Mouse (Mus musculus) layer of hippocampus, adult 8-10 months (tissue): Measurements from ENCODE around the gene Suco. TPM values are rescaled to one million over a fixed set of nuclear protein-coding genes. Genes with fewer than 3 reads are reported as not detected.

Experiments
- DNase-seq, 2 experiments: peaks; one replicate each; pipeline ENCODE4 v3.0.0; 2022; ENCODE audit warnings: low spot score in 2 of 2
- total RNA-seq, 4 experiments: library from RNA; stranded (reverse); gene quantifications; 2 replicates each; pipeline ENCODE4 v1.2.4; 2022

Suco gene
- 10 to 100 TPM; 35.1 to 45.5 (median 39.0) TPM for total RNA-seq

- peak; percentile 100 for DNase-seq
These were observed at the start of gene Suco for GRCm38 (mm10) chr1:161876553-161877447. Gene Suco (minus strand): TSS chr1:161876682.

GRCm38 (mm10) chr1:161925281-161925805 lies 48.9 kb upstream of the Suco start:
- DNase-seq = no peak

GRCm38 (mm10) chr1:161924321-161924720 lies 47.8 kb upstream of the Suco start:
- no peak for DNase-seq

GRCm38 (mm10) chr1:161921928-161922327 lies 45.4 kb upstream of the Suco start:
- DNase-seq = no peak

GRCm38 (mm10) chr1:161920475-161921454 lies 44.3 kb upstream of the Suco start:
- no peak for DNase-seq

- DNase-seq = no peak
These were observed 43.1 kb upstream of the Suco start for GRCm38 (mm10) chr1:161919594-161919993.

- no peak for DNase-seq
These were observed 42.3 kb upstream of the Suco start for GRCm38 (mm10) chr1:161918682-161919372.

- no peak for DNase-seq
These were observed 41.5 kb upstream of the Suco start for GRCm38 (mm10) chr1:161917940-161918484.

- DNase-seq = no peak
These were observed 39.6 kb upstream of the Suco start for GRCm38 (mm10) chr1:161916036-161916435.

- no peak for DNase-seq
These were observed 37.1 kb upstream of the Suco start for GRCm38 (mm10) chr1:161913648-161913984.

- DNase-seq = no peak
These were observed 36.6 kb upstream of the Suco start for GRCm38 (mm10) chr1:161912940-161913647.

GRCm38 (mm10) chr1:161909074-161909473 lies 32.6 kb upstream of the Suco start:
- DNase-seq = no peak

- no peak for DNase-seq
These were observed 31.4 kb upstream of the Suco start for GRCm38 (mm10) chr1:161907795-161908457.

- no peak for DNase-seq
These were observed 30.6 kb upstream of the Suco start for GRCm38 (mm10) chr1:161907111-161907510.

- no peak for DNase-seq
These were observed 26.4 kb upstream of the Suco start for GRCm38 (mm10) chr1:161902692-161903452.

GRCm38 (mm10) chr1:161900129-161900528 lies 23.6 kb upstream of the Suco start:
- DNase-seq = no peak

GRCm38 (mm10) chr1:161897235-161897634 lies 20.8 kb upstream of the Suco start:
- no peak for DNase-seq

- no peak for DNase-seq
These were observed 19.6 kb upstream of the Suco start for GRCm38 (mm10) chr1:161896130-161896529.

- DNase-seq = no peak
These were observed 18.5 kb upstream of the Suco start for GRCm38 (mm10) chr1:161895014-161895413.
